Mouse (Mus musculus): ENCODE measurements around the gene Cd37.
A peak's percentile ranks its signal among the peaks of the same experiment; 100 is the strongest.

DNA sequence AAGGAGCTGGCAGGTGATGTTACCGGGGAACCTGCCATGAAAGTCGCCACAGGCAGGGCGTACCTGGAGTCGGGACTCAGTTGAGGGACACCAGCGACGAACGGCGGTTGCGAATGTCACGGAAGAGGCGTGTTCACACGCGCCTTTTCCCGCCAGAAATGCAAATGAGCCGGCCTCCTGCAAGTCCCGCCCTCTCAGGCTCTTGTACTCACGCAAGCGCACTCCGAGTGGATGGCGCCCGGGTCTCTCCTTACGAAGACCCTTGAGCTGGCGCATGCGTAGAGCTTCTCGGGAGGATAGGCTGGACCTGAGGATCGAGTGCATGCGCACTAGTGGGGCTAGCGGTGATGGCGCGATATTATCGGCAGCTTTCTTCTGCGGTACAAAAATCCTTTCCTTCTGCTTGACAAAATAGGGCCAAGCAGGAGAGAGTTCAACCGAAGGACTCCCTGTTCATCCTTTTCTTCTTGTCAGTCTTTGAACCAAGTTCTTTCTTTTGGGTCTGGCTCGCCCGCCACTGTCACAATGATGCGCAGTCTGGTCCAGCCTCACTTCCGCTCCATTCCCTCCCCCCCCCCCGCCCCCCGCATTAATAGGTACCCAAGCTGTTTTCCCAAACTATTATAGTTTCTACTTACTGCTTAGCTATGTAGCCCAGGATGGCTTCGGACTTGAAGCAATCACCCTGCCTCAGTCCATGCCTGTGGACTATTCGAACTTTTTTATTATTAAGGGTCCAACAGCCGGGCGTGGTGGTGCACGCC lies 34.4 kb downstream of the Cd37 start, which contains the start of gene Ccdc155:
- TF ChIP-seq CTCF (IDR thresholded peaks at IDR 0.05) (no peak), POLR2A (IDR thresholded peaks at IDR 0.05; ENCODE audit: insufficient read depth, low read depth, low read length) (peak; percentile 73)

All from heart, adult 2 months (tissue).